Mouse (Mus musculus): ENCODE measurements at regions not wholly inside any gene's neighbourhood (a gene's known extent, or its start where the extent isn't known, plus 50 kb on each side); places are given as distances from the start of the nearest gene placed in this dataset.

DNA sequence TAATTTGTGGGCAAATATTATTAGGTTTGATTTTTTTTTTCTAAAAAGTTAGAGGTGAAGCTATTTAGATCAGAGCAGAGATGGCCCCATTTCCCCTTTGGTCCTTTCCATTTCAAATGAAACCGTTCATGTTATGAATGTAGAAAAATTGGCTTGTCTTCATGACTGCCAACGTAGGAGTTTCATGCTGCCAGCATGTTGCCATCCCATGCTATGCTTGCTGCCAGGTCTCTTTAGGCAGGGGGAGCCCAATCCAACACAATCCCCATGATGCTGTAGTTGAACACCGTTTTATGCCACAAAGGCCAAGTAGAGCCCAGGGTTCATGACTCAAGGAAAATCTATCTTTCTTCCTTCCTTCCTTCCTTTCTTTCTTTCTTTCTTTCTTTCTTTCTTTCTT, 259.5 kb downstream of the Abcc12 start:
- no peak for ATAC-seq (ENCODE audit: insufficient number of reproducible peaks, insufficient read depth, low FRiP score, low TSS enrichment)
- Histone ChIP-seq H3K4me2 (replicated peaks) (no peak overlapping the region), H3K4me3 (no peak overlapping the region), H3K36me3 (no peaks in the 10 kb centered on the region), H3K9ac (no peak overlapping the region), H3K27me3 (no peaks in the 10 kb centered on the region), H3K4me1 (no peaks in the 10 kb centered on the region), H3K27ac (no peak overlapping the region), H3K9me3 (no peaks in the 10 kb centered on the region)
- WGBS, result 84% methylated on average over 3 of the region's 3 CpGs

GRCm38 (mm10) chr8:86318531-86318930, 262.0 kb downstream of the Abcc12 start:
- 76% methylated on average over 3 of the region's 3 CpGs for WGBS
- no peak for ATAC-seq (ENCODE audit: insufficient number of reproducible peaks, insufficient read depth, low FRiP score, low TSS enrichment)
- Histone ChIP-seq H3K9me3 (no peaks in the 10 kb centered on the region), H3K4me1 (no peaks in the 10 kb centered on the region), H3K27ac (no peak overlapping the region), H3K27me3 (no peaks in the 10 kb centered on the region), H3K36me3 (no peaks in the 10 kb centered on the region), H3K4me3 (no peak overlapping the region), H3K4me2 (replicated peaks) (no peak overlapping the region), H3K9ac (no peak overlapping the region)

DNA sequence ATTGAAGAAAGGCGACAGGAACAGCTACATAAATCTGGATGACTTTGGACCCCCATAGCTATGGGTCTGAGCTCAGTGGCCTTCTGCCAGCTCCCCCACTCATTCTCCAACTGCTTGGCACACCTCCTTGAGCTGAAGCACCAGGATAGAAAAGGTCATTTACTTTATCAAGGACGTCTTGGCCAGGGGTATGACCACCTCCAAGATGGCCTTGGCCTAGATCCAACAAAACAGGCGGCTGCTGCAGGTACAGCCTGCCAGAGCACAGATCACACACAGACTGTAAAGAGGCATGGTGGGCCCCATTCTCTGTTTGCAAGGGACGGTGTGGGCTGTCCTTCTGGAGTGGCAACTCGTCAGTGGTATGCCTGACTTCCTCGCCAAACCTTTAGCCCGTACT, 264.2 kb downstream of the Abcc12 start:
- H3K27ac ChIP-seq, result no peak overlapping the region
- no peak overlapping the region for H3K4me3 ChIP-seq
- H3K9ac ChIP-seq, result no peak overlapping the region
- ATAC-seq (ENCODE audit: insufficient number of reproducible peaks, insufficient read depth, low FRiP score, low TSS enrichment), result no peak
- WGBS, result 92% methylated on average over 7 of the region's 7 CpGs
- H3K27me3 ChIP-seq, result no peaks in the 10 kb centered on the region
- no peaks in the 10 kb centered on the region for H3K9me3 ChIP-seq
- H3K36me3 ChIP-seq, result no peaks in the 10 kb centered on the region
- no peak overlapping the region for H3K4me2 ChIP-seq (replicated peaks)
- no peaks in the 10 kb centered on the region for H3K4me1 ChIP-seq

- Histone ChIP-seq H3K9me3 (no peaks in the 10 kb centered on the region), H3K27me3 (no peaks in the 10 kb centered on the region), H3K36me3 (no peaks in the 10 kb centered on the region), H3K4me2 (replicated peaks) (no peak overlapping the region), H3K27ac (no peak overlapping the region), H3K9ac (no peak overlapping the region), H3K4me3 (no peak overlapping the region), H3K4me1 (no peaks in the 10 kb centered on the region)
- WGBS, result 72% methylated on average over 2 of the region's 2 CpGs
- ATAC-seq (ENCODE audit: insufficient number of reproducible peaks, insufficient read depth, low FRiP score, low TSS enrichment), result no peak
Observed at GRCm38 (mm10) chr8:86309460-86309859, 271.0 kb downstream of the Abcc12 start.

- 81% methylated on average over 3 of the region's 3 CpGs for WGBS
- no peak overlapping the region for H3K9ac ChIP-seq
- H3K4me3 ChIP-seq, result no peak overlapping the region
- no peak for ATAC-seq (ENCODE audit: insufficient number of reproducible peaks, insufficient read depth, low FRiP score, low TSS enrichment)
- no peaks in the 10 kb centered on the region for H3K36me3 ChIP-seq
- no peaks in the 10 kb centered on the region for H3K4me1 ChIP-seq
- no peak overlapping the region for H3K4me2 ChIP-seq (replicated peaks)
- no peaks in the 10 kb centered on the region for H3K27me3 ChIP-seq
- no peak overlapping the region for H3K27ac ChIP-seq
- no peaks in the 10 kb centered on the region for H3K9me3 ChIP-seq
Observed at GRCm38 (mm10) chr8:86307339-86307738, 273.1 kb downstream of the Abcc12 start.

DNA sequence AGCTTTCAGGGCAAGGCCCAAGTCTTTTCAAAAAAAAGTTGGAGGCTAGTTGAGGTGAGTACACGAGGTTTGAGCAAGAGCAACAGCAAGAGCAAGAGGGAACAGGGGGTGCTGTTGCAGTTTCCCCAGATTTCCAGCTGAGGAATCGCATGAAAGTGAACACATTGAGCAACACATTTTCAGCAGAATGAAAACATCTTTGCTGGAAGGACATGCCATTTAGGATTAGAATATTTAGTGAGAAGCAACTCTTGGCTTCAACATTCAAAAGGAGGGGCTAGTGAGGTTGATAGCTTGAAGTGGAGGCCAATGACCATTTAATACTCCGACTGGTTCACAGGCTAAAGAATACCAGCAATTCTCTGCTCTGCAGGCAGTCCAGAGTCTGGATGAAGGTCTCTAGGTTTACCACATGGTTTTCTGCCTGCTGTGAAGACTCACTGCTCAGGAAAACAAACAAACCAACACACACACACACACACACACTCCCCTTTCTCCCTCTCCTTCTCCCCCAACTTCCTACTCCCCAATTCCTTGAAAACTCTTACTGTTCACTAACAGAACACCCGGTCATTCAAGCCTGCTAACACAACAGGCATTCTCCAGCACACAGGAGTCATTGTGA, 278.5 kb downstream of the Abcc12 start:
- H3K27me3 ChIP-seq, result no peaks in the 10 kb centered on the region
- H3K4me1 ChIP-seq, result no peaks in the 10 kb centered on the region
- H3K9ac ChIP-seq, result no peak overlapping the region
- no peaks in the 10 kb centered on the region for H3K9me3 ChIP-seq
- no peak overlapping the region for H3K4me2 ChIP-seq (replicated peaks)
- no peak overlapping the region for H3K4me3 ChIP-seq
- H3K36me3 ChIP-seq, result no peaks in the 10 kb centered on the region
- H3K27ac ChIP-seq, result no peak overlapping the region
- ATAC-seq (ENCODE audit: insufficient number of reproducible peaks, insufficient read depth, low FRiP score, low TSS enrichment), result no peak
- WGBS, result 54% methylated on average over 4 of the region's 4 CpGs

DNA sequence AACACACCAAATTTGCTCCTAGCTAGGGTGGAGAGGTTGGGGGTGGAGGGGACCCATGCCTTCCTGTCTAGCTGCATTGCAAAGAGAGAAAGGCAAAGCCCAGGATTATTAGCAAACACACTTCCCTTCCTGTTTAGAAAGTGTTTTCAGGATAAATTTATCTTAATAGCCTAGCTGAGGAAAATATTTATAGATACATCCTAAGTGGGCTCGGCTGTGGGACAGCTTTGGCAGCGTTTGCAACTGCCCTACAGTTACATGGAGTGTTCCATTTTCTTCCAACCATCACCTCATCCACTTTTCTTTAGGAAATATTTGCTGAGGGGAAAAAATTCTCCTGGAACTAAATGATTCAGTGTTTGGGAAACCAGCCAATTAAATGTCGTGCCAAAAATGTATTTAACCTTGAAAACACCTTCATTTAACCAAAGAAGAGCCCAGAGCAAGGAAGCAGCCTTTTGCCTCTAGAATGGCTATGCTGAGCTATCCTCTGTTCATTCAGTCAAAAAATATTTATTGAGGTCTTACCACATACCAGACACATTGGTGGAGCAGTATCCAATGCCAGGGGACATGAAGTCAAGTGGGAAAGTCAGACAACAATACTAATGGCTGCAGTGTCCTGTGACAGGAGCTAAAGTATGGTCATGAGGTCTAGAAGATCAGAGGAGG, 291.6 kb downstream of the Abcc12 start:
- no peak overlapping the region for H3K4me2 ChIP-seq (replicated peaks)
- H3K27ac ChIP-seq, result no peak overlapping the region
- H3K27me3 ChIP-seq, result no peaks in the 10 kb centered on the region
- no peaks in the 10 kb centered on the region for H3K36me3 ChIP-seq
- no peaks in the 10 kb centered on the region for H3K9me3 ChIP-seq
- no peak overlapping the region for H3K4me3 ChIP-seq
- no peak for ATAC-seq (ENCODE audit: insufficient number of reproducible peaks, insufficient read depth, low FRiP score, low TSS enrichment)
- H3K9ac ChIP-seq, result no peak overlapping the region
- 82% methylated on average over 3 of the region's 3 CpGs for WGBS
- no peaks in the 10 kb centered on the region for H3K4me1 ChIP-seq

GRCm38 (mm10) chr8:86282922-86283321, 297.6 kb downstream of the Abcc12 start:
- Histone ChIP-seq H3K4me3 (no peak overlapping the region), H3K4me1 (no peaks in the 10 kb centered on the region), H3K36me3 (no peaks in the 10 kb centered on the region), H3K4me2 (replicated peaks) (no peak overlapping the region), H3K9ac (no peak overlapping the region), H3K27me3 (no peaks in the 10 kb centered on the region), H3K9me3 (no peaks in the 10 kb centered on the region), H3K27ac (no peak overlapping the region)
- no peak for ATAC-seq (ENCODE audit: insufficient number of reproducible peaks, insufficient read depth, low FRiP score, low TSS enrichment)
- WGBS, result 81% methylated on average over 7 of the region's 7 CpGs

DNA sequence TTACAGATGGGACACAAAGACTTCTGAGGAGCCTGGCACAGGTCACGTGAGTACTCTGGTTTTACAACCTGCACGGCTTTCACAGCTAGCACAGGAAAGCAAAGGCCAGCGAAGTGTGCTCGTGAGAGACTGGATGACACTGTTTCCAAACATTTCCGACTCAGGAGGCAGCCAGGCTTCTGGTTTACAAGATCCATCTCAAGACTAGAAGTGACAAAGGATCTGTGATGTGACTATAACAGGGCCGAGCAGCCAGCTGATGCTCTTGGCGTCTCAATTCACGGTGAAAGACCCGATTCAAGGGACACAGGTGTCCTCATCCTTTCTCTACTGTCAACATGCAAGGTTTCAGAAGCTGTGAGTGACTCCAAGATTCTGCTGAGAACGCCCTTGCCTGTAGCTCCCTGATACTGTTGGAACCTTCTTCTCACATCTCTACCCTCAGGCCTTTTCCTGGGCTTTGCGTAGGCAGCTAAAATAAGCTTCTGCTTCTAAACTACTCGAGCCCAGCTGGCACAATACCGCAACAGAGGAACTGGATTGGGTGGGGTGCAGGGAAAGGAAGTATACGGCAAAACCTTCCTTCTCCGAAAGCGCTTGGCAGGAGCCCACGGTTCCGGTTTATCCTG, 300.3 kb downstream of the Abcc12 start:
- no peak overlapping the region for H3K4me2 ChIP-seq (replicated peaks)
- no peaks in the 10 kb centered on the region for H3K4me1 ChIP-seq
- H3K27me3 ChIP-seq, result no peaks in the 10 kb centered on the region
- no peaks in the 10 kb centered on the region for H3K36me3 ChIP-seq
- H3K9me3 ChIP-seq, result no peaks in the 10 kb centered on the region
- no peak overlapping the region for H3K4me3 ChIP-seq
- H3K9ac ChIP-seq, result no peak overlapping the region
- no peak overlapping the region for H3K27ac ChIP-seq
- ATAC-seq (ENCODE audit: insufficient number of reproducible peaks, insufficient read depth, low FRiP score, low TSS enrichment), result no peak
- WGBS, result 86% methylated on average over 18 of the region's 18 CpGs

DNA sequence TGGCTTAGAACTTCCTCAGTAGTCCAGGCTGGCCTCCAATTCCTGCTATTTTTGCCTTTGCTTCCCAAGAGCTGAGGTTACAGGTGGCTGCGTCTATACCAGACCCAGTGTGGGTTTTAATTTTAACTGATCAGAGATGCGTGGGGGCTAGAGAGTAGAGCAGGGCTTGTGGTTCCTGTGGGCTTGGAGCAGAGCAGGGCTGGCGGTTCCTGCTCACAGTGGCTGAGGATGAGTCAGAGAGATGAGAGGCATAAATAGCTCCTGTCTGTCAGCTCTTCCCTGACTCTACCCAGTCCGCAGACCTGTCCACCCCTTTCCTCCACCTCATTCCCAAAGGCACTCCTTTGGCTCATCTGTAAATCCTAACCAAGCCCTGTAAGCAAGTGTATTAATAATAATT, 304.8 kb downstream of the Abcc12 start:
- Histone ChIP-seq H3K4me1 (peaks cover 10% of the 10 kb centered on the region; the same call in 1 of the 2 replicates), H3K9ac (no peak overlapping the region), H3K27me3 (no peaks in the 10 kb centered on the region), H3K9me3 (no peaks in the 10 kb centered on the region), H3K27ac (no peak overlapping the region), H3K4me3 (no peak overlapping the region), H3K4me2 (replicated peaks) (no peak overlapping the region), H3K36me3 (no peaks in the 10 kb centered on the region)
- WGBS, result 82% methylated on average over 4 of the region's 4 CpGs
- no peak for ATAC-seq (ENCODE audit: insufficient number of reproducible peaks, insufficient read depth, low FRiP score, low TSS enrichment)

DNA sequence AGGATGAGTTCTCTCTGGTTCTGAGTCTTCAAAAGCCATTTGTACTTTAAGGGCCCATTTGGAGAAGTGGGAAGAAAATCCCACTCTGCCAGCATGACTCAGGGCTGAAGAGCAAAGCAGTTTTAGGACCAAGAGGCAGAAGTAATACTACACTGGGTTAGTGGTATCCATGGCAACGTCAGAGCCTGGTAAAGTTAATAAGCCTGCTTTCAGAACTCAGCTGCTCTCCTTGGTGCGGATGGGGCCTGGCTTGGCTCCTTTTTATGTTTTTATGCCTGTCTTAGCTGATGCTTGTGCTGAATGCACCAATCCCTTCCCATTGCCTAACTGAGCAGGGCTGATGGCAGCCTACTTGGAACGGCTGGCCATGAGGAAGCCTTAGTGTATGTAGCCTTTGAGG, 306.7 kb downstream of the Abcc12 start:
- no peak; the same call in 1 of the 2 replicates for ATAC-seq (ENCODE audit: insufficient number of reproducible peaks, insufficient read depth, low FRiP score, low TSS enrichment)
- Histone ChIP-seq H3K27me3 (no peaks in the 10 kb centered on the region), H3K27ac (no peak overlapping the region), H3K9me3 (no peaks in the 10 kb centered on the region), H3K4me1 (peaks cover 10% of the 10 kb centered on the region; the same call in 1 of the 2 replicates), H3K4me3 (no peak overlapping the region), H3K36me3 (no peaks in the 10 kb centered on the region), H3K9ac (no peak overlapping the region), H3K4me2 (replicated peaks) (no peak overlapping the region)
- WGBS, result 38% methylated on average over 3 of the region's 3 CpGs

- H3K4me2 ChIP-seq (replicated peaks), result no peak overlapping the region
- ATAC-seq (ENCODE audit: insufficient number of reproducible peaks, insufficient read depth, low FRiP score, low TSS enrichment), result no peak
- H3K36me3 ChIP-seq, result no peaks in the 10 kb centered on the region
- WGBS, result 27% methylated on average over 1 of the region's 1 CpGs
- H3K4me3 ChIP-seq, result no peak overlapping the region
- no peaks in the 10 kb centered on the region for H3K27me3 ChIP-seq
- no peak overlapping the region for H3K9ac ChIP-seq
- no peak overlapping the region for H3K27ac ChIP-seq
- H3K9me3 ChIP-seq, result no peaks in the 10 kb centered on the region
- H3K4me1 ChIP-seq, result peaks cover 10% of the 10 kb centered on the region; the same call in 1 of the 2 replicates
Observed at GRCm38 (mm10) chr8:86272626-86273025, 307.9 kb downstream of the Abcc12 start.

Data from embryonic facial prominence, embryonic 12.5 days (tissue).